In the genomic region with DNA sequence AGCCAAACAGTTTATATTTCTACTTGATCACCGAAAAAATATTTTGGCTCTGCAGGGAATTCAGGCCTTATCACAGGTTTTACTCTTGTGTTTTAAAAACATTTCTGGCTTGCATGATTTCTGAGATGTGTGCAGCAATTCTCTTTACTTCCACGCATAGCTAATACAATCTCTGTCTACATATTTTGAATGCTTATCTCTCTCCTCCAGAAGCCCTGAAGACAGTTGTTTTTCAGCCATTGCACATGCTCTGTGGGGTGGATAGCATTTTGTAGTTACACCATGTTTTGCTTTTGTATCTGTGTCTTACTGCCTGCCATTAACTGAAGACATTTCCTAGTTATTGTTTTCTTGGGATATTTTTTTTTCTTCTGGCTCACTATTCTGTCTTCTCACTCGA, we compare ENCODE assay signal across 20 mouse cellular contexts.
DNase-seq lines count a peak whose midpoint lies in the region; ATAC-seq and TF ChIP-seq lines count a peak whose summit lies in the region.
"Had no signal": no experiment of that assay in that cellular context is flagged by ENCODE, and none has a peak within 500 bp of the region (broad histone marks: within the 10 kb centered on the region; RNA-seq: fewer than 3 reads in every experiment).

No protein-coding gene starts in this region.

- H3K27me3 ChIP-seq in liver, embryonic 13.5 days, result no peaks in the 10 kb centered on the region
- H3K27me3 ChIP-seq in liver, postnatal 0 days (ENCODE audit: insufficient read depth, low read length), result no peaks in the 10 kb centered on the region
- H3K27me3 ChIP-seq: embryonic facial prominence, embryonic 13.5 days; heart, embryonic 12.5 days had no signal

- H3K4me1 ChIP-seq in liver, embryonic 13.5 days (replicated peaks), result peaks cover 17% of the 10 kb centered on the region
- H3K4me1 ChIP-seq in liver, postnatal 0 days (ENCODE audit: insufficient read depth), result no peaks in the 10 kb centered on the region
- H3K4me1 ChIP-seq: embryonic facial prominence, embryonic 13.5 days; forebrain, embryonic 12.5 days; heart, embryonic 12.5 days; hindbrain, embryonic 10.5 days had no signal

- no peak for TF ChIP-seq CTCF in liver, postnatal 0 days (IDR thresholded peaks at IDR 0.05; ENCODE audit: low read depth)

- H3K27ac ChIP-seq in liver, embryonic 13.5 days, result no peak overlapping the region
- H3K27ac ChIP-seq in liver, postnatal 0 days (ENCODE audit: low read depth), result no peak overlapping the region
- H3K27ac ChIP-seq: embryonic facial prominence, embryonic 13.5 days; forebrain, embryonic 12.5 days; hindbrain, embryonic 10.5 days; hindbrain, embryonic 14.5 days had no signal

- no peaks in the 10 kb centered on the region for H3K36me3 ChIP-seq in liver, embryonic 13.5 days
- H3K36me3 ChIP-seq in liver, postnatal 0 days (replicated peaks; ENCODE audit: insufficient read depth, low read length), result no peaks in the 10 kb centered on the region
- H3K36me3 ChIP-seq: embryonic facial prominence, embryonic 13.5 days; forebrain, embryonic 12.5 days; G1E; heart, embryonic 12.5 days; hindbrain, embryonic 10.5 days had no signal

- no peak overlapping the region for H3K4me2 ChIP-seq in liver, embryonic 13.5 days
- H3K4me2 ChIP-seq in liver, postnatal 0 days (ENCODE audit: low read depth, low read length), result no peak overlapping the region
- H3K4me2 ChIP-seq: embryonic facial prominence, embryonic 13.5 days; forebrain, embryonic 12.5 days; heart, embryonic 12.5 days; hindbrain, embryonic 14.5 days had no signal

- no peaks in the 10 kb centered on the region for H3K9me3 ChIP-seq in liver, embryonic 13.5 days (replicated peaks)
- no peaks in the 10 kb centered on the region for H3K9me3 ChIP-seq in liver, postnatal 0 days (ENCODE audit: low read length)
- H3K9me3 ChIP-seq: embryonic facial prominence, embryonic 13.5 days; forebrain, embryonic 12.5 days; hindbrain, embryonic 10.5 days had no signal

- DNase-seq in c-Kit-positive CD71-positive TER-119-positive erythroid progenitor cells, embryonic 14.5 days (ENCODE audit: low spot score), result peak; percentile 12
- DNase-seq in liver, embryonic 13.5 days, result no peak
- no peak for DNase-seq in liver, postnatal 0 days
- no peak for DNase-seq in layer of hippocampus, postnatal 25 days (ENCODE audit: extremely low spot score in 1 of 2, low spot score in 1 of 2)
- DNase-seq in kidney, postnatal 36 days, result no peak
- DNase-seq in kidney, adult 8-10 months, result no peak
- DNase-seq: adrenal gland, postnatal 10 days; cerebellum, adult 11-12 months; cerebellum, adult 9-10 months; cerebellum, postnatal 25 days; gastrocnemius, postnatal 10 days; heart, adult 18-20 months had no signal

- WGBS in liver, embryonic 13.5 days (ENCODE audit: insufficient replicate concordance), result 12% methylated on average over 3 of the region's 3 CpGs
- WGBS in liver, postnatal 0 days (ENCODE audit: insufficient replicate concordance), result 35% methylated on average over 3 of the region's 3 CpGs

- no peak overlapping the region for H3K4me3 ChIP-seq in liver, embryonic 13.5 days (replicated peaks)
- H3K4me3 ChIP-seq in liver, postnatal 0 days (ENCODE audit: low read depth, low read length), result no peak overlapping the region
- H3K4me3 ChIP-seq: embryonic facial prominence, embryonic 13.5 days; forebrain, embryonic 12.5 days; heart, embryonic 12.5 days; hindbrain, embryonic 10.5 days had no signal

- peak; percentile 90 for TF ChIP-seq EP300 in liver, postnatal 0 days (IDR thresholded peaks at IDR 0.05; ENCODE audit: low read depth)

- H3K9ac ChIP-seq in liver, embryonic 13.5 days, result no peak overlapping the region
- no peak overlapping the region for H3K9ac ChIP-seq in liver, postnatal 0 days (replicated peaks)
- H3K9ac ChIP-seq: embryonic facial prominence, embryonic 13.5 days; forebrain, embryonic 12.5 days; heart, embryonic 12.5 days; hindbrain, embryonic 14.5 days had no signal

- ATAC-seq in liver, embryonic 13.5 days (ENCODE audit: low read depth), result peak; percentile 79
- peak; percentile 60 for ATAC-seq in liver, postnatal 0 days
- ATAC-seq: CD4-positive, CD25-positive, alpha-beta regulatory T cell, adult 4 months; forebrain, embryonic 16.5 days had no signal
